ENCODE assay signal across 8 mouse cellular contexts in genomic region chr10:111389890-111390289, GRCm38 (mm10).
DNase-seq lines count a peak whose midpoint lies in the region; TF ChIP-seq lines count a peak whose summit lies in the region.

No protein-coding gene starts in this region.

- peaks cover 17% of the 10 kb centered on the region for H3K4me1 ChIP-seq in embryonic facial prominence, embryonic 10.5 days

- no peaks in the 10 kb centered on the region for H3K79me2 ChIP-seq in myocyte (ENCODE audit: control insufficient read depth, insufficient read depth)

- H3K9me3 ChIP-seq in embryonic facial prominence, embryonic 10.5 days, result 0 out of 2 replicates have a peak, but pooled peaks cover 3% of the 10 kb centered on the region

- no peaks in the 10 kb centered on the region for H3K36me3 ChIP-seq in embryonic facial prominence, embryonic 10.5 days (replicated peaks)
- no peaks in the 10 kb centered on the region for H3K36me3 ChIP-seq in myocyte (ENCODE audit: control insufficient read depth, insufficient read depth)

- H3ac ChIP-seq in myocyte (ENCODE audit: control insufficient read depth, insufficient read length), result no peak overlapping the region

- 73% methylated on average over 9 of the region's 9 CpGs for WGBS in embryonic facial prominence, embryonic 10.5 days

- intact Hi-C loops in gastrocnemius, postnatal 36 days (cut with DNase I), result no loop called here
- intact Hi-C loops in left cerebral cortex, postnatal 4 days (cut with DNase I), result loop anchor here (5.0 kb wide), 1 partner anchor 413 kb away; no protein-coding TSS in a partner anchor

- TF ChIP-seq POLR2A in myocyte (IDR thresholded peaks at IDR 0.05; ENCODE audit: insufficient read length, low read depth), result no peak

- DNase-seq in cerebellum, postnatal 14 days, result peak; percentile 41 to 62
- no peak for DNase-seq in cerebellum, adult 8-10 months
- DNase-seq in embryonic facial prominence, embryonic 10.5 days (ENCODE audit: low spot score), result peak; percentile 56
- DNase-seq in gastrocnemius, postnatal 36 days, result peak; percentile 70
- peak; percentile 51 to 70 for DNase-seq in kidney, adult 8-10 months
- DNase-seq in left cerebral cortex, postnatal 4 days, result peak; percentile 49
- peak; percentile 79 for DNase-seq in urinary bladder, postnatal 14 days (ENCODE audit: low spot score)

- peak overlapping the region; percentile 58 for H3K4me2 ChIP-seq in myocyte (ENCODE audit: low read depth)

- H3K4me3 ChIP-seq in embryonic facial prominence, embryonic 10.5 days, result no peak overlapping the region
- H3K4me3 ChIP-seq in myocyte, result no peak overlapping the region

- no peaks in the 10 kb centered on the region for H3K27me3 ChIP-seq in embryonic facial prominence, embryonic 10.5 days (replicated peaks; ENCODE audit: low read depth, poor library complexity, severe bottlenecking)
- H3K27me3 ChIP-seq in myocyte (ENCODE audit: control insufficient read depth, insufficient read depth, insufficient read length), result no peaks in the 10 kb centered on the region

- no peak overlapping the region for H3K27ac ChIP-seq in embryonic facial prominence, embryonic 10.5 days (replicated peaks)

TF ChIP-seq in myocyte, 11 proteins besides CTCF, POLR2A, EP300 and RAD21:
- TF ChIP-seq USF1 (IDR thresholded peaks at IDR 0.05; ENCODE audit: low read depth) (peak; percentile 54), E2F4 (IDR thresholded peaks at IDR 0.05; ENCODE audit: insufficient read depth) (no peak), MYOD1 (IDR thresholded peaks at IDR 0.05; ENCODE audit: control insufficient read depth in 1 of 3, insufficient read length in 2 of 3, low read depth in 2 of 3) (peak in 1 of 3 experiments; percentile 64), MAX (IDR thresholded peaks at IDR 0.05; ENCODE audit: low read depth) (peak; percentile 92), MYOG (IDR thresholded peaks at IDR 0.05; ENCODE audit: control insufficient read depth in 1 of 3, insufficient read depth in 1 of 3, insufficient read length in 2 of 3, low read depth in 2 of 3) (peak in 1 of 3 experiments; percentile 58), CEBPB (IDR thresholded peaks at IDR 0.05; ENCODE audit: insufficient read depth, poor library complexity, severe bottlenecking) (peak; percentile 97), SRF (IDR thresholded peaks at IDR 0.05; ENCODE audit: control insufficient read depth, insufficient read length, low read depth) (no peak), TCF3 (IDR thresholded peaks at IDR 0.05; ENCODE audit: insufficient read length, low read depth) (no peak), TCF12 (IDR thresholded peaks at IDR 0.05; ENCODE audit: insufficient read depth, poor library complexity, severe bottlenecking) (peak; percentile 7), POLR2AphosphoS2 (IDR thresholded peaks at IDR 0.05; ENCODE audit: insufficient read length, low read depth) (no peak), REST (IDR thresholded peaks at IDR 0.05; ENCODE audit: insufficient read depth, insufficient read length) (no peak)
